Mouse (Mus musculus) embryonic fibroblast, embryonic 13.5 days (primary cell): ENCODE data around the gene Sinhcaf.

Experiments
- CTCF ChIP-seq: IDR thresholded peaks from 2 replicates; pipeline ENCODE4 v1.5.1; 2011; ENCODE audit warnings: mild to moderate bottlenecking, control low read depth, low read length, moderate library complexity, borderline replicate concordance; ENCODE audit not compliant: insufficient read depth
- POLR2A ChIP-seq: IDR thresholded peaks from 2 replicates; pipeline ENCODE4 v1.6.1; 2011; ENCODE audit warnings: low read depth, mild to moderate bottlenecking, control low read depth, low read length, moderate library complexity

DNA sequence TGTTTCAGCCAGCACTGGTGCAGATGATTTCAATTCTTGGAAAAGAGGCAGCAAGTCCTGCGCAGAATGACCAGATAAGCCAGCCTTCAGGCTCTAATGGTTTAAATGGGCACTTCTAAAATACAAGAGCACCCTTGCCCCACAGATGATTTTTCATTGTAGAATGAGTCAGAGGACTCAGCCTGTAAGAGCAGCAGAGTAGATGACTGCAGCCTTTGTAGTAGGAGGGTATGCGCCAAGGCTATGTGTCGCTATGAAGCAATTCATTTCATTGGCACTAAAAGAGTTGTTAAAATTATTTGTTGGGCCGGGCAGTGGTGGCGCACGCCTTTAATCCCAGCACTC lies 49.8 kb downstream of the Sinhcaf start:
- TF ChIP-seq CTCF (no peak), POLR2A (no peak)
